Mouse (Mus musculus) erythroblast, embryonic 14.5 days (primary cell): ENCODE data around the gene Olfr523.

ENCODE experiments used
- GATA1 ChIP-seq: IDR thresholded peaks from 2 replicates; pipeline ENCODE4 v1.6.1; 2012; ENCODE audit warnings: low read length, inconsistent platforms, mixed read lengths
- TAL1 ChIP-seq: IDR thresholded peaks from 3 replicates; pipeline ENCODE4 v1.6.1; 2012; ENCODE audit warnings: low read length, inconsistent platforms, mixed read lengths

- no peak for TF ChIP-seq TAL1
- TF ChIP-seq GATA1: no peak
These were observed 33.9 kb downstream of the Olfr523 start for GRCm38 (mm10) chr7:140206904-140207303.
